Mouse (Mus musculus): ENCODE data around the gene Zc3hc1. TPM values are rescaled to one million over a fixed set of nuclear protein-coding genes. Genes with fewer than 3 reads are reported as not detected.

Gene Zc3hc1
- polyA plus RNA-seq, 1 experiment from 2014 or later, result 36.1 TPM

- H3K27me3 ChIP-seq, result no peaks in the 10 kb centered on the region
- H3K27ac ChIP-seq, result no peak overlapping the region
- H3K9me3 ChIP-seq (replicated peaks), result no peaks in the 10 kb centered on the region
- H3K4me3 ChIP-seq, result no peak overlapping the region
- H3K4me2 ChIP-seq, result no peak overlapping the region
- no peak overlapping the region for H3K9ac ChIP-seq
- no peak for ATAC-seq (replicated peaks; ENCODE audit: insufficient number of reproducible peaks, insufficient read depth, low FRiP score, low read depth)
- no peaks in the 10 kb centered on the region for H3K4me1 ChIP-seq (replicated peaks)
- 86% methylated on average over 4 of the region's 4 CpGs for WGBS
- no peaks in the 10 kb centered on the region for H3K36me3 ChIP-seq
Measured at GRCm38 (mm10) chr6:30347288-30347801, 43.5 kb downstream of the Zc3hc1 start.

- Histone ChIP-seq H3K27ac (no peak overlapping the region), H3K9ac (no peak overlapping the region), H3K27me3 (no peaks in the 10 kb centered on the region), H3K4me3 (no peak overlapping the region), H3K4me1 (replicated peaks) (no peaks in the 10 kb centered on the region), H3K4me2 (no peak overlapping the region), H3K36me3 (no peaks in the 10 kb centered on the region), H3K9me3 (replicated peaks) (no peaks in the 10 kb centered on the region)
- WGBS, result 37% methylated on average over 6 of the region's 6 CpGs
- no peak for ATAC-seq (replicated peaks; ENCODE audit: insufficient number of reproducible peaks, insufficient read depth, low FRiP score, low read depth)
Measured at GRCm38 (mm10) chr6:30346737-30347136, 44.1 kb downstream of the Zc3hc1 start.

DNA sequence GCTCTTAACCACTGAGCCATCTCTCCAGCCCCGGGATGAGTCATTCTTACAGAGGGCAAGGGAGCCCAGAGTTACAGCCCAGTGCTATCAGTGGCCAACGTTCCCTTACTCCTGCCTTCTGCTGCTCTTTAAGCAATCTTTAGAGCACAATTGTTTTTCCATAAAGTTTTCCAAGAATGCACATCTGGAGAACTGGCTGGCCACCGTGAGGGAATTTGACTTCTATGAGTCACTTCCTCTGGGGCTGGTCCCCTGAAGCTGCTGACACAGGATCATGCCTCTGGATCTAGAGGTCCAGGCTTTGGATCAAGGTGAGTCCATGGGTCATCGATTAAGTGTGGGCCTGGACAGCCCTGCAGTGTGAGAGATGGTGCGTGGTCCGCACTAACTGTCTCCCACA, 46.8 kb downstream of the Zc3hc1 start:
- no peak overlapping the region for H3K9ac ChIP-seq
- peaks cover 12% of the 10 kb centered on the region for H3K4me1 ChIP-seq (replicated peaks)
- peak; percentile 36; the same call in 1 of the 2 replicates for ATAC-seq (replicated peaks; ENCODE audit: insufficient number of reproducible peaks, insufficient read depth, low FRiP score, low read depth)
- no peak overlapping the region for H3K4me2 ChIP-seq
- no peaks in the 10 kb centered on the region for H3K36me3 ChIP-seq
- peak overlapping the region; percentile 37 for H3K27ac ChIP-seq
- H3K27me3 ChIP-seq, result no peaks in the 10 kb centered on the region
- WGBS, result 53% methylated on average over 6 of the region's 6 CpGs
- no peaks in the 10 kb centered on the region for H3K9me3 ChIP-seq (replicated peaks)
- no peak overlapping the region for H3K4me3 ChIP-seq

GRCm38 (mm10) chr6:30340231-30340873, 50.5 kb downstream of the Zc3hc1 start:
- peaks cover 21% of the 10 kb centered on the region for H3K4me1 ChIP-seq (replicated peaks)
- no peak overlapping the region for H3K4me3 ChIP-seq
- WGBS, result 37% methylated on average over 4 of the region's 4 CpGs
- no peak overlapping the region for H3K9ac ChIP-seq
- H3K4me2 ChIP-seq, result no peak overlapping the region
- H3K36me3 ChIP-seq, result no peaks in the 10 kb centered on the region
- ATAC-seq (replicated peaks; ENCODE audit: insufficient number of reproducible peaks, insufficient read depth, low FRiP score, low read depth), result 0 out of 2 replicates have a peak, but pooled peaks have one; percentile 54
- H3K9me3 ChIP-seq (replicated peaks), result no peaks in the 10 kb centered on the region
- H3K27ac ChIP-seq, result peak overlapping the region; percentile 75
- no peaks in the 10 kb centered on the region for H3K27me3 ChIP-seq

GRCm38 (mm10) chr6:30336912-30337311, 53.9 kb downstream of the Zc3hc1 start:
- Histone ChIP-seq H3K27me3 (no peaks in the 10 kb centered on the region), H3K27ac (peak overlapping the region; percentile 68), H3K4me3 (peak overlapping the region; percentile 9; the same call in 1 of the 2 replicates), H3K9me3 (replicated peaks) (no peaks in the 10 kb centered on the region), H3K36me3 (no peaks in the 10 kb centered on the region), H3K4me1 (replicated peaks) (peaks cover 28% of the 10 kb centered on the region), H3K9ac (no peak overlapping the region), H3K4me2 (peak overlapping the region; percentile 51)
- ATAC-seq (replicated peaks; ENCODE audit: insufficient number of reproducible peaks, insufficient read depth, low FRiP score, low read depth), result peak; percentile 77
- WGBS, result 4% methylated on average over 5 of the region's 5 CpGs

DNA sequence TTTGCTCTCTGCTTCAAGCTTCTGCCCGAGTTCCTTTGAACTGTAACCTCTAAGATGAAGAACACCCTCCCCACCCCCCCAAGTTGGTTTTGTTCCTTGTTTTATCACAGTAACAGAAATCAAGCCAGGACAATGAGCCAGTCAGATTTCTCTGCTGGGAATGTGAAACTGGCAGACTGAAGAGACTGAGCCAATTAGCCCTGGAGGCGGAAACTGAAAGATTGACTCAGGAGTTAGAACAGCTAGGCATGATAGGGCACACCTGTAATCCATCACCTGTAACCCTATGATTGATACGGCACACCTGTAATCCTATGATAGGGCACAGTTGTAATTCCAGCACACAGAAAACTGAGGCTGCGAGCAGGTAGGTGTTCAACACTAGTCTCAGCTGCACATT, 58.6 kb downstream of the Zc3hc1 start:
- Histone ChIP-seq H3K4me1 (replicated peaks) (peaks cover 16% of the 10 kb centered on the region), H3K27ac (no peak overlapping the region), H3K9me3 (replicated peaks) (no peaks in the 10 kb centered on the region), H3K36me3 (no peaks in the 10 kb centered on the region), H3K9ac (no peak overlapping the region), H3K4me2 (no peak overlapping the region), H3K4me3 (no peak overlapping the region), H3K27me3 (no peaks in the 10 kb centered on the region)
- WGBS, result 65% methylated on average over 4 of the region's 4 CpGs
- no peak for ATAC-seq (replicated peaks; ENCODE audit: insufficient number of reproducible peaks, insufficient read depth, low FRiP score, low read depth)

GRCm38 (mm10) chr6:30330706-30331105, 60.1 kb downstream of the Zc3hc1 start:
- WGBS, result 70% methylated on average over 5 of the region's 5 CpGs
- no peak overlapping the region for H3K9ac ChIP-seq

DNA sequence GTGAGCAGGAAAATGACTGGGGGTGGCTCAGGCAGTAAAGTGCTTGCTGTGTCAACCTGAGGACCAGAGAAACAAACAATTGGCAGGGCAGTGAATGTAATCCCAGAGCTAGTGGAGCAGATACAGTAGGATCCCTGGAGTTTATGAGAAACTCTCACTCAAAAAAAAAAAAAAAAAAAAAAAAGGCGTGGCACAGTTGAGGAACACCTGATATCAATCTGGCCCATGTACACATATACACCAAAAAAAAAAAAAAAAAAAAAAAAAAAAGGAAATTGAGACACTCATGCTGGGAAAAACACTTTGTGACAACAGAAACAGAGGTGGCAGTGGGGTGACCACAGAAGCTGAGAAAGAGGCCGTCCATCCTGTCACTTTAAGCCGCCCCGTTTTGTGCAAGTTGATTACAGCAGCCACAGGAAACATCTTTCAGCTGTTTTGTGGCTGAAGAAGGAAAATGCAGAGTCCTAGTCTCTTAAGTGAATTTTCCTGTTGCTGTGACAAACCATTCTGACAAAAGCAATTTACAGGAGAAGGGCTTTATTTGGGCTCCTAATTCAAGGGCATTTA, 64.8 kb downstream of the Zc3hc1 start:
- H3K4me1 ChIP-seq (replicated peaks), result peaks cover 7% of the 10 kb centered on the region
- H3K4me2 ChIP-seq, result no peak overlapping the region
- ATAC-seq (replicated peaks; ENCODE audit: insufficient number of reproducible peaks, insufficient read depth, low FRiP score, low read depth), result no peak
- no peaks in the 10 kb centered on the region for H3K27me3 ChIP-seq
- H3K4me3 ChIP-seq, result no peak overlapping the region
- H3K36me3 ChIP-seq, result no peaks in the 10 kb centered on the region
- 57% methylated on average over 3 of the region's 4 CpGs for WGBS
- H3K9me3 ChIP-seq (replicated peaks), result no peaks in the 10 kb centered on the region
- H3K9ac ChIP-seq, result no peak overlapping the region
- peak overlapping the region; percentile 26; the same call in 1 of the 2 replicates for H3K27ac ChIP-seq

More at GRCm38 (mm10) chr6:30330706-30331105, 60.1 kb downstream of the Zc3hc1 start:
- H3K27ac ChIP-seq, result no peak overlapping the region
- H3K4me1 ChIP-seq (replicated peaks), result peaks cover 14% of the 10 kb centered on the region
- no peak overlapping the region for H3K4me3 ChIP-seq
- no peaks in the 10 kb centered on the region for H3K27me3 ChIP-seq
- no peaks in the 10 kb centered on the region for H3K9me3 ChIP-seq (replicated peaks)
- no peak overlapping the region for H3K4me2 ChIP-seq
- no peak for ATAC-seq (replicated peaks; ENCODE audit: insufficient number of reproducible peaks, insufficient read depth, low FRiP score, low read depth)
- no peaks in the 10 kb centered on the region for H3K36me3 ChIP-seq

DNA sequence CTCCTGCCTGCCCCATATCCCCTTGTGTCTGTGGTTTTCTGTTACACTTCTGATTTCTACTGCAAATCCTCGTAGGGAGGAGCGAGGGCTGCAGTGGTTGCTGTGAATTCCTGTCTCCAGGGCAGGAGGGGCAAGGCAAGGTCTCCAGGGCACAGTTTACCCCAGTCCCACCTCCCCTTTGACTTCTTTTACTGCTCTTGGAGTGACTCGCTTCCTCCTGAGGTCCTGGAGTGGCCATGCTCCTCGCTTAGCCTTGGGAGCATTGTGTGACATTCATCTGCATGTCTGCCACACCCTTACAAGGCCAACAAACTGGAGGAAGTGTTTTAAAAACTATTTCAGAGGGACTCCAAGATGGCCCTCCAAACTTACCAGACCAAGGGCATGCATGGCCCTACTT, 69.8 kb downstream of the Zc3hc1 start:
- ATAC-seq (replicated peaks; ENCODE audit: insufficient number of reproducible peaks, insufficient read depth, low FRiP score, low read depth), result no peak
- H3K9ac ChIP-seq, result no peak overlapping the region
- H3K4me3 ChIP-seq, result no peak overlapping the region
- H3K27ac ChIP-seq, result no peak overlapping the region
- H3K4me1 ChIP-seq (replicated peaks), result no peaks in the 10 kb centered on the region
- H3K4me2 ChIP-seq, result no peak overlapping the region
- no peaks in the 10 kb centered on the region for H3K9me3 ChIP-seq (replicated peaks)
- no peaks in the 10 kb centered on the region for H3K36me3 ChIP-seq
- no peaks in the 10 kb centered on the region for H3K27me3 ChIP-seq
- WGBS, result 52% methylated on average over 4 of the region's 4 CpGs

GRCm38 (mm10) chr6:30319216-30319615, 71.6 kb downstream of the Zc3hc1 start:
- no peaks in the 10 kb centered on the region for H3K36me3 ChIP-seq
- no peak for ATAC-seq (replicated peaks; ENCODE audit: insufficient number of reproducible peaks, insufficient read depth, low FRiP score, low read depth)

More at GRCm38 (mm10) chr6:30319216-30319615, 71.6 kb downstream of the Zc3hc1 start:
- Histone ChIP-seq H3K4me1 (replicated peaks) (no peaks in the 10 kb centered on the region), H3K4me2 (no peak overlapping the region), H3K9ac (no peak overlapping the region), H3K4me3 (no peak overlapping the region), H3K27ac (no peak overlapping the region), H3K9me3 (replicated peaks) (no peaks in the 10 kb centered on the region), H3K27me3 (no peaks in the 10 kb centered on the region)
- WGBS, result 75% methylated on average over 5 of the region's 5 CpGs

Data from heart, embryonic 15.5 days (tissue).